Mouse (Mus musculus): ENCODE measurements at regions not wholly inside any gene's neighbourhood (a gene's known extent, or its start where the extent isn't known, plus 50 kb on each side); places are given as distances from the start of the nearest gene placed in this dataset.

- no peak for TF ChIP-seq CTCF (IDR thresholded peaks at IDR 0.05; ENCODE audit: low read depth, low read length)
- TF ChIP-seq GATA2 (IDR thresholded peaks at IDR 0.05; ENCODE audit: borderline replicate concordance, low read depth, low read length), result no peak
Observed at GRCm38 (mm10) chr14:33726500-33726899, 137.5 kb downstream of the Ptpn20 start.

Data from G1E (cell line).